Mouse (Mus musculus) kidney, adult 2 months (tissue): ENCODE results near the gene Il6ra.

Experiments used
- CTCF ChIP-seq: fragments of 200-500 bp; conservative IDR thresholded peaks from 2 replicates; pipeline ENCODE4 v1.5.1; 2011; ENCODE audit warnings: low read depth, mild to moderate bottlenecking, control low read depth, low read length, moderate library complexity, mixed read lengths; ENCODE audit not compliant: insufficient read depth, insufficient read length
- POLR2A ChIP-seq: fragments of 200-500 bp; IDR thresholded peaks from one replicate; pipeline ENCODE4 v1.6.1; 2011; ENCODE audit warnings: low read depth, low read length, control low read depth

GRCm38 (mm10) chr3:89862182-89862761 lies 50.7 kb downstream of the Il6ra start:
- TF ChIP-seq POLR2A (no peak), CTCF (no peak)
